Mouse (Mus musculus): Measurements from ENCODE around the gene Amot. TPM values are rescaled to one million over a fixed set of nuclear protein-coding genes. Genes with fewer than 3 reads are reported as not detected.

The Amot gene
- polyA plus RNA-seq, 1 experiment: 37.2 TPM

DNA sequence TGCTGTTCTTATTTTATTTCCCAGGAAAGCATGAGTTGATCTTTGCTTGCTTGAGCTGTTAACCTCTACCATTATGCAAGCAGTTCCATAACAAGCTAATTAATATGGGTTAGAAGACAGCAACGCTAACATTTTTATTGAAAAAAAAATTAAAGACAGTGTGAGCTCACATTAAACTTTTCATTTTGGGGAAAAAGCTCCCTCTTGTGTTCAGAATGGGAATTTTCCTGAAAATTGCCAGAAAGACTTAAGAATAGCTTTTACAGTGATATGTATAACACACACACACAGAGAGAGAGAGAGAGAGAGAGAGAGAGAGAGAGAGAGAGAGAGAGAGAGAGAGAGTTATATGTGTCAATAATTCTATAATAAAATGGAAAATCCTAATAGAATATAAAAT is 105.7 kb downstream of the Amot start:
- no peak for TF ChIP-seq CTCF (IDR thresholded peaks at IDR 0.05; ENCODE audit: borderline replicate concordance, insufficient read depth, low read length)
- TF ChIP-seq POLR2A (IDR thresholded peaks at IDR 0.05; ENCODE audit: low read depth, low read length): no peak
- no peaks in the 10 kb centered on the region for H3K4me1 ChIP-seq (ENCODE audit: control insufficient read depth, insufficient read depth, low read length)
- H3K4me3 ChIP-seq (ENCODE audit: insufficient read depth, low read length): no peak overlapping the region
- H3K27ac ChIP-seq (ENCODE audit: insufficient read depth, low read length): no peak overlapping the region

Other genes with a start within 250 kb of the Amot start
- 0.67 and 0.72 TPM in 2 replicates for gene Lhfpl1, start 156.1 kb downstream of the Amot start, polyA plus RNA-seq (2011; ENCODE audit: insufficient read length, low read depth, missing spikeins)